Mouse (Mus musculus): ENCODE measurements at regions not wholly inside any gene's neighbourhood (a gene's known extent, or its start where the extent isn't known, plus 50 kb on each side); places are given as distances from the start of the nearest gene placed in this dataset.

DNA sequence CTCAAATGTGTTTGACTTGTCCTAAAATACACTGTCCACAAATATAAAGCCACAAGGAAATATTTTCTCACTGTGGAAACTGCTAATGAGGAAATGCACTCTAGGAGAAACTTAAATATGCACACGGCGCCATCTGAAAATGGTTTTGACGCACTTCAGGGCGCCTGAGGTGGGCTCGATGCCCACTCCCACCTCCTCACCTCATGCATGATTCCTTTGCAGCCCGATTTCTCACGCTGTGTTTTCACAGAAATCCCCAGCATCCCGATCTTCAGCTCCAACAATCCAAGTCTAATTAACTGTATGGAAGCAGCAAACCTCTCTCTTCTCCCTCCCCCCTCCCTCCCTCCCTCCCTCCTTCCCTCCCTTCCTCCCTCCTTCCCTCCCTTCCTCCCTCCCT is 92.5 kb upstream of the Plcz1 start:
- no peak for TF ChIP-seq CTCF (IDR thresholded peaks at IDR 0.05; ENCODE audit: low read depth, low read length)
- no peak for TF ChIP-seq POLR2A (IDR thresholded peaks at IDR 0.05; ENCODE audit: insufficient read depth, low read length)
- no peak for TF ChIP-seq EP300 (IDR thresholded peaks at IDR 0.05; ENCODE audit: insufficient read depth, low read depth, low read length)

Data from ES-Bruce4 (cell line).